Mouse (Mus musculus): ENCODE data around the gene Ipo11. TPM values are rescaled to one million over a fixed set of nuclear protein-coding genes. Genes with fewer than 3 reads are reported as not detected.

The Ipo11 gene
- total and polyA plus RNA-seq, 3 experiments = 37.2 to 40.2 TPM; not detected in 1

DNA sequence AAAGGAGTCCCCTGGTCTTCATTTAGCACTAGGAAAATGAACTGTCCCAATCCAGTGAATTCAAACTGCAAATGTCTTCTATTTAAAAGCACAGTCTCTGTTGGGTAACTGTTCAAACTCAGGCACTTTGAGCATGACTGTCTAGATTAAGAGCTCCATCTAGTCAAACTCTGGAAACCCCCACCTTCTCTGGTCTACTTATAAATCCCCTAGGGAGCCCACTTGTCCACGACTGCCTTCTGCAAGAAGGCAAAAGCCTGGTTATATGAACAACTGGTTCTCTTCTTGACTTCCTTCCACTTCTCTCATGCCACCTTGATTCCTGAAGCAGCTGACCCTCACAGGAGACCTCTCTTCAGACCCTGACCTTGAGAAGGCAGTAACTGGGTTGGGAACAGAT, 174.1 kb downstream of the Ipo11 start:
- Histone ChIP-seq H3K4me1 (ENCODE audit: control insufficient read depth in 1 of 2, insufficient read depth in 2 of 2, low read length in 2 of 2) (no peaks in the 10 kb centered on the region), H3K27ac (ENCODE audit: control insufficient read depth, low read depth, low read length) (no peak overlapping the region), H3K4me3 (ENCODE audit: control insufficient read depth in 1 of 2, insufficient read depth in 1 of 2, low read depth in 2 of 2, low read length in 2 of 2) (no peak overlapping the region), H3K27me3 (ENCODE audit: control insufficient read depth in 1 of 2, insufficient read depth in 2 of 2, low read length in 2 of 2) (no peaks in the 10 kb centered on the region), H3K9me3 (replicated peaks; ENCODE audit: insufficient read depth, low read length) (no peaks in the 10 kb centered on the region), H3K9ac (ENCODE audit: control insufficient read depth, low read depth, low read length, poor library complexity, severe bottlenecking) (no peak overlapping the region), H3K36me3 (ENCODE audit: control insufficient read depth in 1 of 2, insufficient read depth in 2 of 2, low read length in 2 of 2) (no peaks in the 10 kb centered on the region), H3K79me2 (ENCODE audit: control insufficient read depth, insufficient read depth, low read length, poor library complexity) (no peaks in the 10 kb centered on the region)
- no peak for TF ChIP-seq SIN3A (IDR thresholded peaks at IDR 0.05; ENCODE audit: low read length)
- no peak for DNase-seq (ENCODE audit: low read depth, low spot score)

DNA sequence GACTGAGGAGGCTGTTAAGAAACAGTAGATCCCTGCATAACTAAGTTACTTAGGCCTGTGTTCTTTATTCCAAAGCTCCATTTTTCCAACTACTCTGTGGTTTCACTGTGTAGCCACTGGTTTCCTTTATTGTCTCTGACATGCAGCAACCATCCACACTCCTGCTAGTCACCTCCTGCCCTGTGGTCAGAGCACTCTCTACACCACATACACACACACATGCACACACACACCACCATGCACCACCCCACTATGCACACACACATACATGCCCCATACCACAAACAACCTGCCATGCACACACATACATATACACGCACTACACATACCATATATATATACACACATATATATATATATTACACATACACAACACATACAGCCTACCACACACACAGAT, 175.1 kb downstream of the Ipo11 start:
- no peaks in the 10 kb centered on the region for H3K27me3 ChIP-seq (ENCODE audit: control insufficient read depth in 1 of 2, insufficient read depth in 2 of 2, low read length in 2 of 2)
- no peak overlapping the region for H3K27ac ChIP-seq (ENCODE audit: control insufficient read depth, low read depth, low read length)
- no peak overlapping the region for H3K9ac ChIP-seq (ENCODE audit: control insufficient read depth, low read depth, low read length, poor library complexity, severe bottlenecking)
- H3K4me3 ChIP-seq (ENCODE audit: control insufficient read depth in 1 of 2, insufficient read depth in 1 of 2, low read depth in 2 of 2, low read length in 2 of 2) = no peak overlapping the region
- H3K36me3 ChIP-seq (ENCODE audit: control insufficient read depth in 1 of 2, insufficient read depth in 2 of 2, low read length in 2 of 2) = no peaks in the 10 kb centered on the region
- no peaks in the 10 kb centered on the region for H3K4me1 ChIP-seq (ENCODE audit: control insufficient read depth in 1 of 2, insufficient read depth in 2 of 2, low read length in 2 of 2)
- no peak for DNase-seq (ENCODE audit: low read depth, low spot score)
- H3K9me3 ChIP-seq (replicated peaks; ENCODE audit: insufficient read depth, low read length) = no peaks in the 10 kb centered on the region
- TF ChIP-seq UBTF (IDR thresholded peaks at IDR 0.05; ENCODE audit: borderline replicate concordance, insufficient read depth, low read depth, low read length) (no peak), CHD1 (IDR thresholded peaks at IDR 0.05; ENCODE audit: low read depth, low read length) (no peak), USF1 (IDR thresholded peaks at IDR 0.05; ENCODE audit: low read depth, low read length) (no peak), USF2 (IDR thresholded peaks at IDR 0.05; ENCODE audit: borderline replicate concordance in 1 of 2, insufficient read depth in 1 of 2, low read depth in 1 of 2, low read length in 2 of 2) (no peak), JUND (IDR thresholded peaks at IDR 0.05; ENCODE audit: low read depth, low read length) (no peak), MXI1 (IDR thresholded peaks at IDR 0.05; ENCODE audit: low read depth, low read length) (no peak), KAT2A (conservative IDR thresholded peaks at IDR 0.05; ENCODE audit: low read depth, low read length) (no peak), MYB (IDR thresholded peaks at IDR 0.05; ENCODE audit: low read depth, low read length) (no peak), CHD2 (IDR thresholded peaks at IDR 0.05; ENCODE audit: low read length) (no peak), MYC (IDR thresholded peaks at IDR 0.05; ENCODE audit: low read depth, low read length) (no peak), E2F4 (IDR thresholded peaks at IDR 0.05; ENCODE audit: borderline replicate concordance, low read depth, low read length) (no peak), ETS1 (IDR thresholded peaks at IDR 0.05; ENCODE audit: low read depth, low read length) (no peak), TCF12 (IDR thresholded peaks at IDR 0.05; ENCODE audit: low read depth, low read length) (no peak), POLR2A (IDR thresholded peaks at IDR 0.05; ENCODE audit: control insufficient read depth in 1 of 2, insufficient read depth in 1 of 2, low read depth in 1 of 2, low read length in 2 of 2, poor library complexity in 1 of 2) (no peak), SMC3 (IDR thresholded peaks at IDR 0.05; ENCODE audit: low read depth, low read length) (no peak)
- no peaks in the 10 kb centered on the region for H3K79me2 ChIP-seq (ENCODE audit: control insufficient read depth, insufficient read depth, low read length, poor library complexity)

Measured in MEL (cell line).